Mouse (Mus musculus) kidney, postnatal 25 days (tissue): ENCODE results near the gene Brpf1.
A peak's percentile ranks its signal among the peaks of the same experiment; 100 is the strongest.
"Not testable (repeated sequence)": the region's sequence is repeated elsewhere in the genome, so short reads cannot be mapped to it uniquely, and the experiment has no call there.

ENCODE experiments used
- DNase-seq, 2 experiments: peaks; one replicate each; pipeline ENCODE4 v3.0.0; 2021; ENCODE audit warnings: mixed read lengths in 2 of 2

Brpf1 gene

GRCm38 (mm10) chr6:113307481-113308121 lies 664 bp downstream of the Brpf1 start:
- DNase-seq = peak; percentile 38 to 66

- peak; percentile 57 to 65 for DNase-seq
Measured at GRCm38 (mm10) chr6:113308141-113308540, 1.2 kb downstream of the Brpf1 start.

- no peak for DNase-seq
Measured at GRCm38 (mm10) chr6:113315972-113316371, 9.0 kb downstream of the Brpf1 start.

- DNase-seq = peak; percentile 98 to 100
Measured at GRCm38 (mm10) chr6:113326533-113327315, 19.8 kb downstream of the Brpf1 start, which contains the start of gene Ogg1. Gene Ogg1 (plus strand): TSS chr6:113326972.

GRCm38 (mm10) chr6:113329396-113329795 lies 22.5 kb downstream of the Brpf1 start:
- DNase-seq = no peak

GRCm38 (mm10) chr6:113330547-113330946 lies 23.6 kb downstream of the Brpf1 start:
- DNase-seq = no peak

- DNase-seq = no peak
Measured at GRCm38 (mm10) chr6:113331721-113332120, 24.8 kb downstream of the Brpf1 start.

- DNase-seq = not testable (repeated sequence)
Measured at GRCm38 (mm10) chr6:113332734-113333133, 25.8 kb downstream of the Brpf1 start.

- DNase-seq = peak; percentile 91 to 93
Measured at GRCm38 (mm10) chr6:113333137-113333950, 26.4 kb downstream of the Brpf1 start.

GRCm38 (mm10) chr6:113334216-113334615 lies 27.3 kb downstream of the Brpf1 start:
- DNase-seq = no peak

GRCm38 (mm10) chr6:113336852-113337620 lies 30.1 kb downstream of the Brpf1 start:
- peak; percentile 63 to 68 for DNase-seq

- DNase-seq = no peak
Measured at GRCm38 (mm10) chr6:113341574-113341973, 34.6 kb downstream of the Brpf1 start.

GRCm38 (mm10) chr6:113342297-113342696 lies 35.4 kb downstream of the Brpf1 start:
- DNase-seq = no peak

- DNase-seq = peak; percentile 83 to 92
Measured at GRCm38 (mm10) chr6:113343177-113344092, 36.5 kb downstream of the Brpf1 start, which contains the start of gene Camk1. Gene Camk1 (minus strand): TSS chr6:113343984.

- DNase-seq = peak; percentile 98
Measured at GRCm38 (mm10) chr6:113344321-113344720, 37.4 kb downstream of the Brpf1 start.

GRCm38 (mm10) chr6:113346897-113347296 lies 40.0 kb downstream of the Brpf1 start:
- no peak for DNase-seq

GRCm38 (mm10) chr6:113350538-113350937 lies 43.6 kb downstream of the Brpf1 start:
- DNase-seq = no peak

GRCm38 (mm10) chr6:113351161-113351560 lies 44.2 kb downstream of the Brpf1 start:
- no peak for DNase-seq

- DNase-seq = no peak
Measured at GRCm38 (mm10) chr6:113351653-113352052, 44.7 kb downstream of the Brpf1 start.

- DNase-seq = no peak
Measured at GRCm38 (mm10) chr6:113352820-113353219, 45.9 kb downstream of the Brpf1 start.

GRCm38 (mm10) chr6:113353696-113354095 lies 46.8 kb downstream of the Brpf1 start:
- no peak for DNase-seq
